Mouse (Mus musculus): Measurements from ENCODE around the gene Zfp810. TPM values are rescaled to one million over a fixed set of nuclear protein-coding genes. Genes with fewer than 3 reads are reported as not detected.
A peak's percentile ranks its signal among the peaks of the same experiment; 100 is the strongest.
"Not testable (repeated sequence)": the region's sequence is repeated elsewhere in the genome, so short reads cannot be mapped to it uniquely, and the experiment has no call there.

The Zfp810 gene
- polyA plus RNA-seq, 1 experiment = not detected

GRCm38 (mm10) chr9:22322381-22323211 lies 15.1 kb upstream of the Zfp810 start:
- no peak overlapping the region for H3K4me3 ChIP-seq (ENCODE audit: insufficient read depth, low read depth, low read length)
- H3K27ac ChIP-seq (ENCODE audit: insufficient read depth, low read depth, low read length) = no peak overlapping the region
- H3K4me1 ChIP-seq (ENCODE audit: control insufficient read depth, insufficient read depth, low read length) = peaks cover 3% of the 10 kb centered on the region; the same call in 1 of the 2 replicates
- 84% methylated on average over 8 of the region's 8 CpGs for WGBS
- TF ChIP-seq CTCF (IDR thresholded peaks at IDR 0.05; ENCODE audit: insufficient read depth, low read depth, low read length) = no peak
- no peak for TF ChIP-seq POLR2A (IDR thresholded peaks at IDR 0.05; ENCODE audit: insufficient read depth, low read depth, low read length)

GRCm38 (mm10) chr9:22319109-22319508 lies 11.7 kb upstream of the Zfp810 start:
- Histone ChIP-seq H3K4me3 (ENCODE audit: insufficient read depth, low read depth, low read length) (no peak overlapping the region), H3K27ac (ENCODE audit: insufficient read depth, low read depth, low read length) (no peak overlapping the region), H3K4me1 (ENCODE audit: control insufficient read depth, insufficient read depth, low read length) (no peaks in the 10 kb centered on the region)
- WGBS = 91% methylated on average over 1 of the region's 1 CpGs
- no peak for TF ChIP-seq CTCF (IDR thresholded peaks at IDR 0.05; ENCODE audit: insufficient read depth, low read depth, low read length)
- no peak for TF ChIP-seq POLR2A (IDR thresholded peaks at IDR 0.05; ENCODE audit: insufficient read depth, low read depth, low read length)

GRCm38 (mm10) chr9:22316047-22316446 lies 8.6 kb upstream of the Zfp810 start:
- H3K4me3 ChIP-seq (ENCODE audit: insufficient read depth, low read depth, low read length); H3K27ac ChIP-seq (ENCODE audit: insufficient read depth, low read depth, low read length); H3K4me1 ChIP-seq (ENCODE audit: control insufficient read depth, insufficient read depth, low read length): not testable (repeated sequence)
- 76% methylated on average over 5 of the region's 5 CpGs for WGBS

- Histone ChIP-seq H3K4me3 (ENCODE audit: insufficient read depth, low read depth, low read length) (no peak overlapping the region), H3K27ac (ENCODE audit: insufficient read depth, low read depth, low read length) (no peak overlapping the region), H3K4me1 (ENCODE audit: control insufficient read depth, insufficient read depth, low read length) (no peaks in the 10 kb centered on the region)
- TF ChIP-seq CTCF (IDR thresholded peaks at IDR 0.05; ENCODE audit: insufficient read depth, low read depth, low read length) = no peak
- TF ChIP-seq POLR2A (IDR thresholded peaks at IDR 0.05; ENCODE audit: insufficient read depth, low read depth, low read length) = no peak
- 65% methylated on average over 3 of the region's 3 CpGs for WGBS
These were observed 6.6 kb upstream of the Zfp810 start for GRCm38 (mm10) chr9:22314066-22314465.

- H3K4me3 ChIP-seq (ENCODE audit: insufficient read depth, low read depth, low read length) = no peak overlapping the region
- H3K4me1 ChIP-seq (ENCODE audit: control insufficient read depth, insufficient read depth, low read length) = no peaks in the 10 kb centered on the region
- TF ChIP-seq POLR2A (IDR thresholded peaks at IDR 0.05; ENCODE audit: insufficient read depth, low read depth, low read length) (no peak), CTCF (IDR thresholded peaks at IDR 0.05; ENCODE audit: insufficient read depth, low read depth, low read length) (no peak)
- H3K27ac ChIP-seq (ENCODE audit: insufficient read depth, low read depth, low read length) = no peak overlapping the region
- 92% methylated on average over 5 of the region's 5 CpGs for WGBS
These were observed 5.8 kb upstream of the Zfp810 start for GRCm38 (mm10) chr9:22313218-22313617.

GRCm38 (mm10) chr9:22309651-22310050 lies 2.2 kb upstream of the Zfp810 start:
- Histone ChIP-seq H3K4me1 (ENCODE audit: control insufficient read depth, insufficient read depth, low read length) (peaks cover 6% of the 10 kb centered on the region; the same call in 1 of the 2 replicates), H3K4me3 (ENCODE audit: insufficient read depth, low read depth, low read length) (no peak overlapping the region), H3K27ac (ENCODE audit: insufficient read depth, low read depth, low read length) (no peak overlapping the region)
- 91% methylated on average over 5 of the region's 5 CpGs for WGBS
- no peak for TF ChIP-seq CTCF (IDR thresholded peaks at IDR 0.05; ENCODE audit: insufficient read depth, low read depth, low read length)
- TF ChIP-seq POLR2A (IDR thresholded peaks at IDR 0.05; ENCODE audit: insufficient read depth, low read depth, low read length) = no peak

GRCm38 (mm10) chr9:22307920-22308262 lies 443 bp upstream of the Zfp810 start:
- H3K27ac ChIP-seq (ENCODE audit: insufficient read depth, low read depth, low read length); H3K4me1 ChIP-seq (ENCODE audit: control insufficient read depth, insufficient read depth, low read length): not testable (repeated sequence)
- 6% methylated on average over 9 of the region's 9 CpGs for WGBS
- peak overlapping the region; percentile 77 for H3K4me3 ChIP-seq (ENCODE audit: insufficient read depth, low read depth, low read length)

GRCm38 (mm10) chr9:22306726-22307125 lies 722 bp downstream of the Zfp810 start:
- no peak overlapping the region; the same call in 1 of the 2 replicates for H3K27ac ChIP-seq (ENCODE audit: insufficient read depth, low read depth, low read length)
- H3K4me3 ChIP-seq (ENCODE audit: insufficient read depth, low read depth, low read length) = peak overlapping the region; percentile 77
- H3K4me1 ChIP-seq (ENCODE audit: control insufficient read depth, insufficient read depth, low read length) = peaks cover 6% of the 10 kb centered on the region; the same call in 1 of the 2 replicates
- TF ChIP-seq CTCF (IDR thresholded peaks at IDR 0.05; ENCODE audit: insufficient read depth, low read depth, low read length) (no peak), POLR2A (IDR thresholded peaks at IDR 0.05; ENCODE audit: insufficient read depth, low read depth, low read length) (no peak)
- WGBS = 14% methylated on average over 6 of the region's 6 CpGs

- TF ChIP-seq CTCF (IDR thresholded peaks at IDR 0.05; ENCODE audit: insufficient read depth, low read depth, low read length) = no peak
- no peak for TF ChIP-seq POLR2A (IDR thresholded peaks at IDR 0.05; ENCODE audit: insufficient read depth, low read depth, low read length)
- no peak overlapping the region for H3K27ac ChIP-seq (ENCODE audit: insufficient read depth, low read depth, low read length)
- 97% methylated on average over 1 of the region's 1 CpGs for WGBS
These were observed 5.2 kb downstream of the Zfp810 start for GRCm38 (mm10) chr9:22302199-22302598.

GRCm38 (mm10) chr9:22278733-22279132 lies 28.7 kb downstream of the Zfp810 start:
- 98% methylated on average over 4 of the region's 4 CpGs for WGBS
- H3K27ac ChIP-seq (ENCODE audit: insufficient read depth, low read depth, low read length) = no peak overlapping the region
- TF ChIP-seq POLR2A (IDR thresholded peaks at IDR 0.05; ENCODE audit: insufficient read depth, low read depth, low read length) (no peak), CTCF (IDR thresholded peaks at IDR 0.05; ENCODE audit: insufficient read depth, low read depth, low read length) (no peak)
- H3K4me1 ChIP-seq (ENCODE audit: control insufficient read depth, insufficient read depth, low read length) = no peaks in the 10 kb centered on the region
- H3K4me3 ChIP-seq (ENCODE audit: insufficient read depth, low read depth, low read length) = no peak overlapping the region

More at GRCm38 (mm10) chr9:22302199-22302598, 5.2 kb downstream of the Zfp810 start:
- H3K4me3 ChIP-seq (ENCODE audit: insufficient read depth, low read depth, low read length) = no peak overlapping the region
- peaks cover 6% of the 10 kb centered on the region; the same call in 1 of the 2 replicates for H3K4me1 ChIP-seq (ENCODE audit: control insufficient read depth, insufficient read depth, low read length)
